Mouse (Mus musculus) small intestine, adult 2 months (tissue): ENCODE measurements at regions not wholly inside any gene's neighbourhood (a gene's known extent, or its start where the extent isn't known, plus 50 kb on each side); places are given as distances from the start of the nearest gene placed in this dataset.
A peak's percentile ranks its signal among the peaks of the same experiment; 100 is the strongest.

ENCODE experiments used
- H3K27ac ChIP-seq: fragments of 200-500 bp; 2 replicates; pipeline ENCODE4 v1.5.1; 2012; ENCODE audit warnings: low read depth, low read length, control low read depth, inconsistent platforms; ENCODE audit not compliant: insufficient read depth
- H3K27me3 ChIP-seq: fragments of 200-500 bp; 2 replicates; pipeline ENCODE4 v1.6.1; 2012; ENCODE audit warnings: mild to moderate bottlenecking, moderate library complexity, low read length, inconsistent platforms; ENCODE audit not compliant: control insufficient read depth, insufficient read depth
- H3K36me3 ChIP-seq: fragments of 200-500 bp; 2 replicates; pipeline ENCODE4 v1.6.1; 2012; ENCODE audit warnings: mild to moderate bottlenecking, low read length, control low read depth, inconsistent platforms; ENCODE audit not compliant: control insufficient read depth, insufficient read depth
- H3K4me1 ChIP-seq: fragments of 200-500 bp; 2 replicates; pipeline ENCODE4 v1.6.1; 2012; ENCODE audit warnings: low read length, inconsistent platforms, mixed read lengths; ENCODE audit not compliant: control insufficient read depth, insufficient read depth, insufficient read length
- H3K4me3 ChIP-seq: fragments of 200-500 bp; 2 replicates; pipeline ENCODE4 v1.5.1; 2012; ENCODE audit warnings: low read depth, mild to moderate bottlenecking, control low read depth, inconsistent platforms, low read length, moderate library complexity
- CTCF ChIP-seq: fragments of 200-500 bp; IDR thresholded peaks from 2 replicates; pipeline ENCODE4 v1.5.1; 2012; ENCODE audit warnings: low read depth, mild to moderate bottlenecking, control low read depth, inconsistent platforms, low read length, moderate library complexity, mixed read lengths; ENCODE audit not compliant: insufficient replicate concordance, insufficient read length; ENCODE audit errors: extremely low read depth
- POLR2A ChIP-seq: fragments of 200-500 bp; IDR thresholded peaks from 2 replicates; pipeline ENCODE4 v1.6.1; 2012; ENCODE audit warnings: low read depth, mild to moderate bottlenecking, control low read depth, inconsistent platforms, low read length, moderate library complexity
- WGBS: fragments of 180-500 bp; shearing (Covaris S2); methylation state at CpG from one replicate; pipeline ENCODE4 v1.1.7; 2018; 5-methylcytosine and 5-hydroxymethylcytosine counted together

- no peaks in the 10 kb centered on the region for H3K36me3 ChIP-seq
- H3K27me3 ChIP-seq: no peaks in the 10 kb centered on the region
- H3K4me1 ChIP-seq: peaks cover 6% of the 10 kb centered on the region; the same call in 1 of the 2 replicates
- peak; percentile 86 for TF ChIP-seq CTCF
- no peak for TF ChIP-seq POLR2A
- no peak overlapping the region for H3K4me3 ChIP-seq
- 31% methylated on average over 6 of the region's 6 CpGs for WGBS
- H3K27ac ChIP-seq: no peak overlapping the region
Measured at GRCm38 (mm10) chr2:131416482-131416881, 63.8 kb upstream of the Rnf24 start.

GRCm38 (mm10) chr2:131410906-131411520 is 58.3 kb upstream of the Rnf24 start:
- H3K4me3 ChIP-seq: no peak overlapping the region
- no peaks in the 10 kb centered on the region for H3K27me3 ChIP-seq
- WGBS: 64% methylated on average over 5 of the region's 5 CpGs
- TF ChIP-seq POLR2A: no peak
- TF ChIP-seq CTCF: no peak
- no peaks in the 10 kb centered on the region for H3K36me3 ChIP-seq
- H3K4me1 ChIP-seq: peaks cover 21% of the 10 kb centered on the region
- H3K27ac ChIP-seq: no peak overlapping the region

- 32% methylated on average over 5 of the region's 5 CpGs for WGBS
- Histone ChIP-seq H3K36me3 (no peaks in the 10 kb centered on the region), H3K27ac (no peak overlapping the region)
Measured at GRCm38 (mm10) chr2:131407337-131407736, 54.6 kb upstream of the Rnf24 start.

GRCm38 (mm10) chr2:131404218-131404555 is 51.5 kb upstream of the Rnf24 start:
- TF ChIP-seq CTCF (no peak), POLR2A (no peak)
- 18% methylated on average over 1 of the region's 1 CpGs for WGBS
- Histone ChIP-seq H3K27me3 (no peaks in the 10 kb centered on the region), H3K27ac (peak overlapping the region; percentile 73), H3K4me1 (peaks cover 46% of the 10 kb centered on the region), H3K4me3 (no peak overlapping the region), H3K36me3 (no peaks in the 10 kb centered on the region)

More at GRCm38 (mm10) chr2:131407337-131407736, 54.6 kb upstream of the Rnf24 start:
- Histone ChIP-seq H3K4me3 (no peak overlapping the region), H3K27me3 (no peaks in the 10 kb centered on the region), H3K4me1 (peaks cover 43% of the 10 kb centered on the region)
- TF ChIP-seq CTCF (no peak), POLR2A (no peak)

GRCm38 (mm10) chr2:131403543-131404217 is 51.0 kb upstream of the Rnf24 start:
- Histone ChIP-seq H3K27ac (peak overlapping the region; percentile 73), H3K27me3 (no peaks in the 10 kb centered on the region), H3K4me1 (peaks cover 41% of the 10 kb centered on the region), H3K4me3 (no peak overlapping the region), H3K36me3 (no peaks in the 10 kb centered on the region)
- TF ChIP-seq CTCF (no peak), POLR2A (no peak)
- 39% methylated on average over 5 of the region's 5 CpGs for WGBS
